Mouse (Mus musculus) adrenal gland, adult 8-10 months (tissue): ENCODE results near the gene Fry. TPM values are rescaled to one million over a fixed set of nuclear protein-coding genes. Genes with fewer than 3 reads are reported as not detected.

Experiments
- total RNA-seq, 4 experiments: library from RNA; stranded (reverse); gene quantifications; 2 replicates each; pipeline ENCODE4 v1.2.4; 2022

Fry gene
- total RNA-seq, 4 experiments from 2014 or later, result 27.2 to 38.9 (median 27.8) TPM

Other genes with a start within 250 kb of the Fry start
- not detected for gene Rxfp2, start 100.0 kb upstream of the Fry start, total RNA-seq